Mouse (Mus musculus) midbrain, embryonic 11.5 days (tissue): ENCODE results near the gene Ccdc88c. TPM values are rescaled to one million over a fixed set of nuclear protein-coding genes. Genes with fewer than 3 reads are reported as not detected.

Experiments used
- ATAC-seq: fragments of 200-750 bp; cut with Nextera tagmentation; 2 replicates; pipeline ENCODE4 v1.8.0; 2017; ENCODE audit warnings: moderate TSS enrichment, moderate library complexity; ENCODE audit not compliant: low FRiP score
- DNase-seq: peaks from one replicate; pipeline ENCODE4 v3.0.0; 2015; ENCODE audit warnings: low spot score; ENCODE audit errors: missing footprints
- H3K27ac ChIP-seq: fragments of 300-500 bp; sonication (generic); 2 replicates; pipeline ENCODE4 v1.5.1; 2014; ENCODE audit warnings: low read depth, low read length
- H3K27me3 ChIP-seq: fragments of 300-500 bp; sonication (generic); 2 replicates; pipeline ENCODE4 v1.6.1; 2014; ENCODE audit warnings: mild to moderate bottlenecking, low read length, moderate library complexity, mixed read lengths; ENCODE audit not compliant: control insufficient read depth, insufficient read depth
- H3K36me3 ChIP-seq: fragments of 300-500 bp; sonication (generic); 2 replicates; pipeline ENCODE4 v1.6.1; 2014; ENCODE audit warnings: mild to moderate bottlenecking, low read length, moderate library complexity, mixed read lengths; ENCODE audit not compliant: control insufficient read depth, insufficient read depth
- H3K4me1 ChIP-seq: fragments of 300-500 bp; sonication (generic); 2 replicates; pipeline ENCODE4 v1.6.1; 2014; ENCODE audit warnings: low read length; ENCODE audit not compliant: control insufficient read depth, insufficient read depth
- H3K4me2 ChIP-seq: fragments of 300-500 bp; sonication (generic); 2 replicates; pipeline ENCODE4 v1.6.1; 2014; ENCODE audit warnings: mild to moderate bottlenecking, moderate library complexity
- H3K4me3 ChIP-seq: fragments of 300-500 bp; sonication (generic); 2 replicates; pipeline ENCODE4 v1.5.1; 2014; ENCODE audit warnings: low read depth, low read length
- H3K9ac ChIP-seq: fragments of 300-500 bp; sonication (generic); 2 replicates; pipeline ENCODE4 v1.6.1; 2014; ENCODE audit warnings: low read length
- H3K9me3 ChIP-seq: fragments of 300-500 bp; sonication (generic); 2 replicates; pipeline ENCODE4 v1.6.1; 2016; ENCODE audit warnings: low read length; ENCODE audit not compliant: control insufficient read depth
- WGBS: fragments of 180-500 bp; shearing (Covaris S2); extraction: QIAGEN DNeasy Blood & Tissue Kit; methylation state at CpG from one replicate; pipeline ENCODE4 v1.1.7; 2014; 5-methylcytosine and 5-hydroxymethylcytosine counted together
- polyA plus RNA-seq: library from polyadenylated mRNA; unstranded; fragments of >200 nt; fragmentation: Nextera tagmentation; extraction: Ambion mirVana; gene quantifications from 2 replicates; pipeline ENCODE4 v1.2.1, GENCODE M21; 2014

Ccdc88c gene
- polyA plus RNA-seq, 1 experiment from 2014 or later = 11.0 TPM

DNA sequence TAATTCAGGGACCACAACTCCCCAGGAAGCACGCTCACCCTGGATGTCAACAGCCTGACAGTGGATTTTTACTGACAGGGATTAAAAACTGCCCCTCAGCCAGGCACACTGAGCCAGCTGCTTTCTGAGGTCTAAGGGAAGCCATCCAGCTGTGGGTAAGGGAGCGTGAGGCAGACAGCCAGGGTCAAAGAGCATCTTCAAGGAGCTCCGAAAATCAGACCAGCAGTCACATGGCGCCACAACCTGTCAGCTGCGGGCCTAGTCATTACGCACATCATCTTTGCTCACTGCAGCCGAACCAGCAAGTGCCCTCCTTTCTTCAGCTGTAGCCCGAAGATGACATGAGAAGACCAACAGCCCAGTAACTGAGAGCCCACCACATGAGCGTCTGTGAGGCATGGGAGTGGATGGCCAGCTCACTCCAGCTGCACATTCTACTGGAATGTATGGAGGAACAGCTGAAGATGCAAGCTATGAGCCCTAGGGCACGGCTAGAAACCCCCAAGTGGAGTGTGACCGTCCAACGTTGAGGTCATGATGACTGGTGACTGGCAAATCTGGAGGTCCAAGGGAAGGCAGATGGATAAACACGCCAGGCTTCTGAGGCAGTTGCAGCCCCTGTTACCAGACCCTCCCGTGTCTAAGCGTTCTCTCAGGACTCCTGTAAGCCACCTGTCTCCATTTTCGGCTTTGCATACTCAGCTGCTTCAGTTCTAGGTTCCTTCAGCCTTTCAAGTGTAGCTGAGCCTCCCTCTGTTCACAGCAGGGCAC is 33.1 kb downstream of the Ccdc88c start:
- H3K9me3 ChIP-seq = no peaks in the 10 kb centered on the region
- no peak overlapping the region; the same call in 1 of the 2 replicates for H3K9ac ChIP-seq
- no peak for DNase-seq
- no peaks in the 10 kb centered on the region for H3K27me3 ChIP-seq
- WGBS = 23% methylated on average over 16 of the region's 16 CpGs
- H3K4me3 ChIP-seq = no peak overlapping the region
- H3K36me3 ChIP-seq = no peaks in the 10 kb centered on the region
- H3K27ac ChIP-seq = peak overlapping the region; percentile 51
- ATAC-seq = no peak; the same call in 1 of the 2 replicates
- H3K4me1 ChIP-seq = peaks cover 51% of the 10 kb centered on the region
- H3K4me2 ChIP-seq = no peak overlapping the region

DNA sequence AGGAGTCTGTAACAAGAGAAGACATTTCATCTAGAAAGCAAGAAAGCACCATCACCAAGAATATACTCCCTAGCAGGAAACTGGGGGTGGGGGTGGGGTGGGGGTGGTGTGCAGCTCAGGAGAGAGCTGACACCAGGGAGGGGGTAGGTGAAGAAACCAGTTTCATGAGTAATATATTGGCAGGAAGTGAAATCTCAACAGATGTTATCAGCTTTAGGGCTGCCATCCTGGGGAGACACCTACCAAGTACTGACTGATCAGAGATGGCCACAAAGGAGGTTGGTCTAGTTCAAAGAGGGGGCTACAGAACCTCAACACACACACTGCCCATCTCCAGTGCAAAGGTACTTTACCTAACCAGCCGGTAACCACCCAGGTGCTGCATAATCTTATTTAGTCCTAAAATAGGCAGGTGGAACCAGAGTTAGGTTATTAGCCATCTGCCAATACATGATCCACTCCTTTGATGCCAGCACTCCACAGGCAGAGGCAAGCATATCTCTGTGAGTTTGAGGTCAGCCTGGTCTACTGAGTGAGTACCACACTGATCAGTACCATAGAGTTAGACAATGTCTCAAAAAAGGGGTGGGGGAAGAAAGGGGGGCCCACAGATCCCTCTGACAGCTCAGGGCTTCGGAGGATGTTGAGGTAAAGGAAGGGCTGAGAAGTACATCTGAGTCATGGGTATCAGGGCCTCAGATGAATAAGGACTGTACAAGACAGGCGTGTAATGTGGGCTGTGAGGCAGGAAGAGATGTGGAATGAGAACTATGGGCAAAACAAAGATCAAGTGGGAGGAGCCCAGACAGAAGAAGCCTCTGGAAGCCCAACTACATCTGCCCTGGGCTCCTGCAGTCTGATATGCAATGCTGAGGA is 34.5 kb downstream of the Ccdc88c start:
- Histone ChIP-seq H3K9ac (no peak overlapping the region), H3K4me1 (peaks cover 60% of the 10 kb centered on the region), H3K9me3 (no peaks in the 10 kb centered on the region), H3K4me2 (no peak overlapping the region), H3K4me3 (no peak overlapping the region), H3K27me3 (no peaks in the 10 kb centered on the region), H3K36me3 (no peaks in the 10 kb centered on the region), H3K27ac (no peak overlapping the region)
- ATAC-seq (no peak), DNase-seq (no peak)
- WGBS = 74% methylated on average over 3 of the region's 3 CpGs

DNA sequence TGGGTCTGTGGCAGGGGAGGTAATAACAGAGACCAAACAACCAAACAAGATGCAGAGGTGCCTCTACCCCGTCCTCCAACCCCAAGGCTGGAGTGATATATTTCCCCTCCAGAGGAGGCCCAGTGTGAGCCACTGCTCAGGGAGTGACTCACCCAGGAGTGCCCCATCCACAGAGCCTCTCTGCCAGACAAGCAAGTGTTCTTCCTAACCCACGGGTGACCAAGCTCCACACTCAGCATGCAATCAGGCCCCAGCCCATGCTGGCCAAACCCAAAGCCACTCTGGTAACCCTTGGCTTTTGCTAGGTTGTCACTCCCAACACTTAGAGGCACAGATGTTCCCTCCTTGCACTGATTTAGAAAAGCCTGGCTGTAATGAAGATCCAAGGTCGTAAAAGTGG is 35.7 kb downstream of the Ccdc88c start:
- whole genome bisulfite sequencing = 83% methylated on average over 3 of the region's 3 CpGs
- no peak for ATAC-seq
- H3K4me1 ChIP-seq = peaks cover 58% of the 10 kb centered on the region

DNA sequence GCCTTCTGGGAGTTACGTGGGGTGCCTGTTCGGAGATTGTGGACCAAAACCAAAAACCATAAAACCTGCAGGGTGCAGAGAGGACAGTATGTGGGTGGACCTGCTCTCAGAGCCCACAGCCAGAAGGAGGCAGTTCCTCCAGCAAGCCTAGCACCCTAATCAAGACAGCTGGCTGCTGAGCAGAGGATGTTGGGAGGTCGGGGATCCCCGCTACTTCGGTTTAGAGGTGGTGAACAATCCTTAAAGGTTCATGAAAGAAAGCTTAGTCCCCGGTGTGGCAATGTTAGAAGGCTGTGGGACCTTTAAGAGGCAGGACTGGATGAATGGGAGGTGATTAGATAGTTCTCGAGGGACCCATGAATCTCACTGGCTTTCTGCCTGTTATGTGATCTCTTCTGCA is 36.4 kb downstream of the Ccdc88c start:
- peaks cover 53% of the 10 kb centered on the region for H3K4me1 ChIP-seq
- H3K4me3 ChIP-seq = no peak overlapping the region
- no peaks in the 10 kb centered on the region for H3K27me3 ChIP-seq
- no peaks in the 10 kb centered on the region for H3K9me3 ChIP-seq
- ATAC-seq (no peak), DNase-seq (no peak)
- no peaks in the 10 kb centered on the region for H3K36me3 ChIP-seq
- no peak overlapping the region for H3K4me2 ChIP-seq
- 91% methylated on average over 7 of the region's 7 CpGs for WGBS
- H3K27ac ChIP-seq = no peak overlapping the region
- H3K9ac ChIP-seq = no peak overlapping the region

More for the DNA sequence above, 35.7 kb downstream of the Ccdc88c start:
- Histone ChIP-seq H3K9ac (no peak overlapping the region), H3K4me3 (no peak overlapping the region), H3K27me3 (no peaks in the 10 kb centered on the region), H3K27ac (no peak overlapping the region), H3K9me3 (no peaks in the 10 kb centered on the region), H3K36me3 (no peaks in the 10 kb centered on the region), H3K4me2 (no peak overlapping the region)
- DNase-seq = no peak

DNA sequence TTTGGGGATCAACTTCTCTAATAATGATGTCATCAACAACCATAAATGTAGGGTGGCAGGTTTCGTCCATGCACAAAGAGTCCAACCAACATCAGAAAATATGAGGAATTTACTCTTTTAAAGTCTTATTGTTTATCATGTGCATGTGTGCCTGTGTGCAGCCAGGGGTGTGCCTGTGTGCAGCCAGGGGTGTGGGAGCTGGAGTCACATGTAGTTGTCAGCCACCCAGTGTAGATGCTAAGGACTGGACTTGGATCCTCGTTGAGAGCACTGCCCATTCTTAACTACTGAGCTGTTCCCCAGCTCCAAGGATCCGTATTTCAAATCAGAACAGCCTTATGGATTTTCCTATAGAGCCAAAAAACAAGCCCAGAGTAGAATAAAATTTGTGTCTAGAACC is 37.7 kb downstream of the Ccdc88c start:
- ATAC-seq (no peak), DNase-seq (no peak)
- WGBS = 81% methylated on average over 3 of the region's 3 CpGs
- Histone ChIP-seq H3K9me3 (no peaks in the 10 kb centered on the region), H3K27ac (no peak overlapping the region), H3K4me3 (no peak overlapping the region), H3K9ac (no peak overlapping the region), H3K27me3 (no peaks in the 10 kb centered on the region), H3K36me3 (no peaks in the 10 kb centered on the region), H3K4me2 (no peak overlapping the region), H3K4me1 (peaks cover 39% of the 10 kb centered on the region)

DNA sequence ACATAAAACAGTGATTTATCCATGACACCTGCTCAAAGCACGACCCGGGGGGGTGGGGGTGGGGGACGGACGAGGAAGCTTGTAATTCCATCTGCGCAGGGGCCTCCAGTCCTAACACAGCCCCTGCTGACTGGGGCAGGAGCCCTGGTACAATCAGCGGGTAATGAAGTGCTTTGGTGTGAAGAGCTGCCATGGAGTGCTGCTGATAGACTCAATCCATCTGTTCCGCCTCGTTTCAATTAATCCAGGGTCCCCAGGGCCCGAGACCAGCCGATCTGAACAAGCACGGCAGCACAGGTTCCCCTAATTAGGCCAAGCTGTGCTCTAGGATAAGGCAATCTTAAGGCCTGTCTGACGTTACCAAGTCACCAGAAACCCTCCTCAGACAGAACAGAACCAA is 38.6 kb downstream of the Ccdc88c start:
- Histone ChIP-seq H3K27me3 (no peaks in the 10 kb centered on the region), H3K36me3 (no peaks in the 10 kb centered on the region), H3K4me3 (no peak overlapping the region), H3K9me3 (no peaks in the 10 kb centered on the region), H3K4me2 (no peak overlapping the region), H3K4me1 (peaks cover 31% of the 10 kb centered on the region), H3K9ac (no peak overlapping the region), H3K27ac (no peak overlapping the region)
- 21% methylated on average over 12 of the region's 12 CpGs for WGBS
- DNase-seq (no peak), ATAC-seq (peak; percentile 80)

DNA sequence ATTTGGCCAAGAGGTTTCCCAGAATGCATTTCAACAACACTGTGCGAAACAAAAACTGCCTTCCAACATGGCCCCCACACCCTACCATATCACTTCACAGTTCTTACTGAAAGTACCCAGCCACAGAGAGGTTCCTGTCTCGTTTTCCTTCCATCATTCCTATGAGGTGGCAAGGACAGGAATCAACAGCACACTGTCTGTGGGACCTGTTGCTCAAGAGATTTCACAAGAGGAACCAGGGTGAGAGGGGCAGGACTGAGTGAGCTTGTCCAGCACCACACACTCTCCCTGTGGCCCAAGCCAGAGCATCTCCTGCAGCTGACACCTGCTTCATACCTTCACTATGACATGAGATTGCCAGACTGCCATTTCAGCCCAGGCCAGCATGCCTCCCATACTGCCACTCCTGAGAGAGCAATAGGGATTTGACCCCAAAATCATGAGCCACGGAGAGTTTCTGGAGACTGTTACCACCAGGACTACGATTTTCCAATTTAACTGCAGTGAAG is 39.0 kb downstream of the Ccdc88c start:
- no peaks in the 10 kb centered on the region for H3K36me3 ChIP-seq
- ATAC-seq (peak; percentile 25; the same call in 1 of the 2 replicates), DNase-seq (no peak)
- no peak overlapping the region for H3K27ac ChIP-seq
- H3K4me3 ChIP-seq = no peak overlapping the region
- H3K27me3 ChIP-seq = no peaks in the 10 kb centered on the region
- H3K4me1 ChIP-seq = peaks cover 29% of the 10 kb centered on the region
- 69% methylated on average over 4 of the region's 4 CpGs for WGBS
- no peak overlapping the region for H3K9ac ChIP-seq
- H3K9me3 ChIP-seq = no peaks in the 10 kb centered on the region
- H3K4me2 ChIP-seq = no peak overlapping the region

DNA sequence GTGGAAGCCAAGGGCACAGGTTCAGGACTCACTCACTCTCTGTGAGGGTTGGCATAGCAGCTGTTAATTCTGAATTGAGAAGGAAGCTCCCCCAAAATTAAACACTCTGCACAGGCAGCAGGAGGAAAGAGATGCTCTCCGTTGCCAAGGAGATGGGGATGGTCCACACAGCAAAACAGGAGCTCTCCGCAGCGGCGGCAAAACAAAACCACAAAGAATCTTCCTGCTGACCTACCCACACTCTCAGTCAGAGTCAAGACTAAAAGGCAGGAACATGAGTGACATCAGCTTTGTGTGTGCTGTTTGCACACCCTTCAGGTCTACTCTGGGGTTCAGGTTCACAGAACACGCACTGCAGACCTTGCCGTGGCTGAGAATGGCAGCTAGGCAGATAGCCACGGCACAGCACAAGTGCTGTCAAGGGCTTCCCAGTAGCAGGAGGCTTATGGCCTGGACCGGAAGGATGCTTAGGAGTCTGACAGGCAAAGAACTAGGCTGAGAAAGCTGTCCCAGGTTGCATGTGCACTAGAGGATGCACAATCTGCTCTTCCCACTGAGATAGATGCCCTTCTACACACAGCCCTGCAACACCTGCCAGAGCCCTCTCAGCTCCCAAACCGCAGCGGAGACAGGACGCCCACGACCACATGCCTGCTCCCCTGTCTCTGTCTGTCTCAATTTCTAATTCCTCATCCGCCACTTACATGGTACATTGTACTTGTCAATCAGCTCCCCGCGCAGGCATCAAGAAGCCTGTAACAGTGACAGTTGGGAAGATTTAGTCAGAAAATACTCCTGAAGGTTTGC is 40.3 kb downstream of the Ccdc88c start:
- H3K36me3 ChIP-seq = no peaks in the 10 kb centered on the region
- ATAC-seq = no peak
- no peak for DNase-seq
- no peaks in the 10 kb centered on the region for H3K9me3 ChIP-seq
- H3K4me1 ChIP-seq = peaks cover 28% of the 10 kb centered on the region
- H3K27ac ChIP-seq = no peak overlapping the region
- no peak overlapping the region for H3K4me3 ChIP-seq
- no peak overlapping the region for H3K9ac ChIP-seq
- 62% methylated on average over 15 of the region's 15 CpGs for WGBS
- no peak overlapping the region for H3K4me2 ChIP-seq
- no peaks in the 10 kb centered on the region for H3K27me3 ChIP-seq
